Mouse (Mus musculus) regulatory T cell (primary cell): ENCODE measurements around the gene Nrde2.

ENCODE experiments used
- in situ Hi-C: fragments of 300-600 bp; cut with MboI, MseI; formaldehyde crosslinking; loops from one replicate; pipeline ENCODE4 v1.15.1; 2025; ENCODE audit warnings: high pct_unique_total_duplicates

Gene Nrde2

DNA sequence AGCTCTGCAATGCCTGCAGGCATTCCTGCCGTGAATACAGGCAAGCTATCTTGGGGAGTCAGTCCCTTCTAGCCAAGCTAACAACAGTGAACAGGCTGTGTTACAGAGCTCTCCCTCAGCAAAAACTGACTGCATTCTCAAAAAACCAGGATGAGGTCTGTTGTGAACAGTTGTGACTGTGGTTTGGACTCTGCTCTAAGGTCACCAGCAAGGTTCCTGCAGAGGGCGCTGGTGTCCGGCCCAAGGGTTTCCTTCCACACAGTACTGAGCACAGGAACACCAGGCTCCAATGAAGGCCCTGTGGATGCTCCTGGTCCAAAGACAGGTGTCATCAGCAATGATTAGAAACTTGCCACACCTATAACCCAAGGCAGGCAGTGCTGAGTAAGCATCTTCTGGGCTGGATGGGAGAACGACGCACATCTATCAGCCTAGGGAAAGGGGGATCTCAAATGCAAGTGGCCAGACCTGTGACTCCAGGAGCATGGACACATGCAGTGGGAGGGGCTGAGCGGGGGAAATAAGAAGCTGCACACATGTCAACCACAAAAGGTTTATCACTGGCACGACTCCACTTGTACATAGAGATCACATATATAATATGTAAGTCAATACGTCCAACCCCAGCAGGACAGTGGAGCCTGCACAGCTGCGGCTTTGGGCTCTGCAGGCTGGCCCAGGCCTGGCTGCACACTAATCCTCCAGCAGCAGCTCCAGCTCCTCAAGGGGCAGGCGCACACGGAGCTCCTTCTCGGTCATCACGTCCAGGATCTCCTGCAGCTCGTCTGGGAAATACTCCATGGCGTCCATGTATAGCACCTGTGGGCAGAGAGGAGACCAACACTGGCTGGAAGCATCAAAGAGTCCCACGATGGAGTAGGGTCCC lies 34.3 kb downstream of the Nrde2 start:
- in situ Hi-C loops, result no loop called here

DNA sequence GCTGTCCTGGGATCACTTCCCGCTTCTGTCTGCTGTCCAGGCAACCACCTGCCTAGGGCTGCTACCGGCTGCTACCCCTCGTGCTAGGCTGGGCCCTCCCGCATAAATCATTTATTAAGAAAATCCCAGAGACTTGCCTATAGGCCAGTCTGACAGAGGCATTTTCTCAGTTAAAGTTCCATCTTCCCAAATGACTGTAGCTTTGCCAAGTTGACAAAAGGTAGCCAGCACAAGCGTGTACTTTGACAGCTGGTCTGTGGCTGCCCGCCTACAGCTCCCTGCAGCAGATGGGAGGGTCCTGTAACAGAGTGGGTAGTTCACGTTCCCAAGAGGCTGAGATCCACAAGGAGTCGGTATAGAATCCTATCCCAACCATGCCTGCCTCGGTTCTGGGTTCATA lies 36.0 kb downstream of the Nrde2 start:
- in situ Hi-C loops, result no loop called here

DNA sequence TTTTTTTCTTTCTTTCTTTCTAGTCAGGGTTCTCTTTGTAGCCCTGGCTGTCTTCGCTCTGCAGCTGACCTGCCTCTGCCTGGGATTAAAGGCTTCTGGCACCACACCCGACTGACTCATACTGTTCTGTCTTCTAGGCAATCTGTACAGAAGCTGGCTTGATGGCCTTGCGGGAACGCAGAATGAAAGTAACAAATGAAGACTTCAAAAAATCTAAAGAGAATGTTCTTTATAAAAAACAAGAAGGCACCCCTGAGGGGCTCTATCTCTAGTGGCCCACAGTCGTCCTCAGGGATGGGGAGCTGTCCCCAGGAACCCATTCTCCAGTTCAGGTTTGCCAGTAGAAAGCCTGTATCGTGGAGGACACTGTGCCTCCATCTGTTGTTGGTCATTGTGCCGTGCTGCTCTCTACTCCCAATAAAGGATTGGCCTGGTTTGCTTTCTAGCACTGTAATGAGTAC lies 36.5 kb downstream of the Nrde2 start:
- in situ Hi-C loops, result no loop called here

DNA sequence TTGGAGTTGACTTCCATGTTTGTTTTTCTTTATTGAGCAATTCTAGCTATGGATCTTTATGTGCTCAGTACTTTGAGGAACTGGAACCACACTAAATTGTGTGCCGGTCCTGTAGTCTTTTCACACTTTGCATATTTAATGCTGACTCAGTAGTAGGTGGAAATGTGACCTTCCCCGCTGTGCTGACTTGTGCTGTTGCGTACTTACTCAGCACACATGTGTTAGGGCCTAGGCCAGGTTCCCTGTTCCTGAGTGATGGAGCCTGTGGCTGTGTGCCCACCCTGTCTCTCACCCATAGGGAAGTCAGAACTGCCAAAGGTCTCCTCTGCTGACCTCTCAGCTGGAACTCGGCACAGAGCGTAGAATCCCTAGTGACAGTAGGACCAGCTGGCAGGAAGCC lies 43.5 kb downstream of the Nrde2 start:
- in situ Hi-C loops, result no loop called here

DNA sequence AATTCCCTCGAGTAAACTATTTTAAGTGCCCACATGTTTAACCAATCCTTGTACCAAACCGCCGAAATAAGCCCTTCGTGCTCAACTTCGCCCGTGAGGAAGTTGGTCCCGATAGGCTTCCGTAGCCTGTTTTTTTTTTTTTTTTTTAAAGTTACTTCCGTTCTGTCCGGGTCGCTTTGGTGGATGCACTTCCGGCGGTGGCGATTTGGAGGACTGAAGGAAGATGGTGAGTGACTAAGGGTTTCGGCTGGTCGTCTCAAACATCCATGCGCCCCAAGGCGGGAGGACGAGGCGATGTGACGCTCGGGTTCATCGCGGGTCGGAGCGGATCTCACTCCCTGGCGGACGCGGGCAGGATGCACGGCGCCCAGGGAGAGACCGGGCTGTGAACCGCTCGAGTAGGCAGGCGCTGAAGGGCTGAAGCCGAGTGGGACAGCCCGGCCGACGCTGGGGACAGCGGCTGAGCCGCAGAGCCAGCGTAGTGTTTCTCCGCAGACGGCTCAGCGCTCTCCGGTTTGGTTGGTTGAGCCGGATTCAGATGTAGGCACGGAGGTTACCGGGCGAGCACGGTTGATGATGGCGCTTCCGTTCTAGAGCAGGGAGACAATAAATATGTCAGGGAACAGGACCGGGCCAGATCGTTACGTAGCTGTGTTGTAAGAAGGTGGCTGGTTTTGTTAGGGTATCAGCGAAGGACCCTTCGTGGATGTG lies 49.3 kb downstream of the Nrde2 start, which contains the start of gene Psmc1:
Gene Psmc1, plus strand, starts transcription at position 169 of the 711 bp plus-strand sequence.
- in situ Hi-C loops, result loop anchor here (10.0 kb wide), 1 partner anchor 1025 kb away; no protein-coding TSS in a partner anchor

DNA sequence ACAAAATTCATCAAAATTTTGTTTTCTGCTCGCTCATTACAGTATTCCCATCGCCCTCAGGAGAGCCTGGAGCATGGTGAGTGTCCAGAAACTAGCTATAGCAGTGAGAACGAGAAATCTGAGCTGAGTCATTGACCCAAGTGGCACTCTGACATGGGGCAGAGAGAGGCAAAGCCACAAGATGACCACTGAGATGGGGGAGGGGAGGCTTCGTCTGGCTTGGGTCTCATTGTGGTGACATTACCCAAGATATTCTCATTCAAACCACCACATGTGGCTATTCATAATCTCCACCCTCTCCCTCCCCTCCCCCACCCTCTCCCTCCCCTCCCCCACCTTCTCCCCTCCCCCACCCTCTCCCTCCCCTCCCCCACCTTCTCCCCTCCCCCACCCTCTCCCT lies 52.0 kb downstream of the Nrde2 start:
- in situ Hi-C loops, result loop anchor here (10.0 kb wide), 1 partner anchor 1023 kb away; no protein-coding TSS in a partner anchor

DNA sequence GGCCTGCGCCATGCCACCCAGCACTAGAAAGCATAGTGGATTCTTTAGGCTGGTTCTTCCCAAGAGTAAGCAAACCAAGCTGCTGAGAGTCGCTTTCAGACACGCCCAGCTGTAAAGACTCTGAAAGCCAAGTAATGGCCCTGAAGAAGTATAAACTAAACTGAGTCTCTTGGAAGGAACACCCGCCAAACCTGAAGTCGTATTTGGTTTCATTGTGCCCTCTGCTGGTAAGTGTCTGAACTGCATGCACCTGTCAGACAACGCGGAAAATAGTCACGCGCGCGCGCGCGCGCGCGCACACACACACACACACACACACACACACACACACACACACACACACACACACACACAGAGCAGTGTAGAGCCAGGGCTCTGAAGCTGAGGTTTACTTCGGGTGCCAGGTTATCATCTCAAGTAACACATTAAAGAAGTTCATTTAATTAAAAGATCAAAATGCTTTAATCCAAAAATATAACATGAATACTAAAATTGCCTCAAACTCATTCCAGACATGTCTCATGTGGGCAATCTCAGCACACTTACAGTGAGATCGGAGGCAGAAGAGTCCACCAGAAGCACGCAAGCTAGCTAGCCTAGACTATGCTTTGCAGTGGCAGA lies 53.1 kb downstream of the Nrde2 start:
- in situ Hi-C loops, result loop anchor here (10.0 kb wide), 1 partner anchor 1022 kb away; no protein-coding TSS in a partner anchor

DNA sequence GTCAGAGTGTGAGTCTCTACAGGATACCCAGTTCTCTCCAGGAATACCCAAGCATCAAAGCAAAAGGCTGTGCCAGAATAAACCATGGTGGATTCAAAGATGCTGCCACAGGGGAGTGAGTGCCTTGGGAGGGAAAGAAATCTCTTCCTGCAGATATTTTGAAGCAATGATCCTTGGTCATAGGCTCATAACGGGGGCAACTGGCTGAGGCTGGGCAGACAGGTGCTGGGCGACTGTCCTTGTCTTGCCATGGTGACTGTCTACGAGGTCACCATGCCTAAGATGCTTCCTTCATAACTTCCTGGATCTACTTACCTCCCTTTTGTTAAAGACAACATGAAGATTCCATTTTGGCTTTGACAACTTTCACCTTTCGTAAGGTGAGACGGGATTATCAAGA lies 54.9 kb downstream of the Nrde2 start:
- in situ Hi-C loops, result loop anchor here (10.0 kb wide), 1 partner anchor 1020 kb away; no protein-coding TSS in a partner anchor

DNA sequence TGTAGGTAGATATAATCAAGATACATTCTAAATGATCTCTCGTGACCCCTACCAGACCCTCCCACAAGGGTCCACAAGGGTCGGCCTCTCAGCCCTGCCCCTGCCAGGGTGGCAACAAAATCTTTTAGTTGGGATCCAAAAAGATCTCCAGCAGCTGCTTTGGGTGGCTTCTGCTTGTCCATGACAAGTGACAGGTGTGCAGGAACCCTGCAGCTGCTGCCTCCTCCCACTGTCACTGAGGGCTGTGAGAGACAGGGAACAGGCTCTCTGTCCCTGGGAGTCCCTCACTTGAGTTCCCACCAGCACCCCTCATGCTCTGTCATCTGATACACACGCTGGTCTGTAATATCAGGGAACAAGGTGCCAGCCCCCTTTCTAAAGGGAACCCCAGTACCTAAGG lies 57.8 kb downstream of the Nrde2 start:
- in situ Hi-C loops, result loop anchor here (10.0 kb wide), 1 partner anchor 1017 kb away; no protein-coding TSS in a partner anchor

DNA sequence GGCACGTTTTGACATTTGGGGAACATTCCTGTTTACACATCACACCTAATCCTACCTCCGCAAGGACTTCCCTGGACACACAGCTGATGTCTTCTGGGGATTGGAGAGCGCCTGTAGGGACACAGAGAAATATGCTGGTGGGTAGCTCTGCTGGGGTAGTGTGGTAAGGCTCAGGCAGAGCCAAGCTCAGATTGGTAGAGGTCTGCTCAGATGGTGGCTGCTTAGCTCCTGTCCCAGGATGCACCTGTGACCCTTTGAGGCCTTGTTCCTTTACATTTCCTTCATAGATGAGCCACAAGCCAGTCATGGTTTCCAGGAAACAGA lies 58.8 kb downstream of the Nrde2 start:
- in situ Hi-C loops, result loop anchor here (10.0 kb wide), 1 partner anchor 1016 kb away; no protein-coding TSS in a partner anchor

DNA sequence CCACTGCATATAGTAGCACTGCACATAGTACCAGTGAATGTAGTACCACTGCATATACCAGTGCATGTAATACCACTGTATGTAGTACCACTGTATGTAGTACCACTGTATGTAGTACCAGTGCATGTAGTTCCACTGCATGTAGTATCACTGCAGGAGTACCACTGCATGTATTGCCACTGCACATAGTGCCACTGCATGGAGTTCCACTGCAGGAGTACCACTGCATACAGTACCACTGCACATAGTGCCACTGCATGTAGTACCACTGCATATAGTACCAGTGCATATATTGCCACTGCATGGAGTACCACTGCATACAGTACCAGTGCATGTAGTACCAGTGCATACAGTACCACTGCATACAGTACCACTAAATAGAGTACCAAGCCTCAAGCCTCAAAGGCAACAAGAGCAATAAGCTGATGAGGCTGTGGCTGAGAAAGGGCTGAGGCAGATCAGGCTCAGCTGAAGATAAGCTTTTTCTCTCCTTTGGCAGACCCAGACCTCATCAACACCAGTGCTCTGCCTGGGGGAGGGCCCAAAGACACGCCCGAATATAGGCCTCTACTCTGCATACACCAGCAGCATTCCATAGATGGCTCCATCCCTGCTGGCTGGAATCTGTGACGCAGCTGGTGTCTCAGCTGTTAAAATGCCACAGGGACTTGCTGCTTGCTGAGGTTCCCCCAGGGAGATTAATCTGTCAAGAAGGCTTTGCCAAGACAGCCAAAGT lies 59.3 kb downstream of the Nrde2 start:
- in situ Hi-C loops, result loop anchor here (10.0 kb wide), 1 partner anchor 1015 kb away; no protein-coding TSS in a partner anchor

DNA sequence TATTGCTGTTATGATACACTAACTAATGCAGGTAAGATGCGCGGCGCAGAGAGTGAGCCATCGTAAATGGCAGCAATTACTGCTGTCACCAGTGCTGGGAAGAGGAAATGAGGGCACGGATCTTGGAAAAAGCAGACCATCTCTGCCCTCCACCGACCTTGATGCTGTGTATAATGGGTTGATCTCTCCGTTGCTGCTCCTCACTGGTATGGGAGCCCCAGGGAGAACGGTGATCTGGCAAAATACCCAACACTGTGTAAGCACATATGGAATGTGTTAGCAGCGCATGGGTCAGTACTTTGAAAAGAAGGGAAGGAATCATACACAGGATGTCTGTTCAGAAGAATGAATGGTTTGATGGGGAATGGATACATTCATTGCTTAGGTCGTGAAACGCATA lies 66.4 kb downstream of the Nrde2 start:
- in situ Hi-C loops, result no loop called here

DNA sequence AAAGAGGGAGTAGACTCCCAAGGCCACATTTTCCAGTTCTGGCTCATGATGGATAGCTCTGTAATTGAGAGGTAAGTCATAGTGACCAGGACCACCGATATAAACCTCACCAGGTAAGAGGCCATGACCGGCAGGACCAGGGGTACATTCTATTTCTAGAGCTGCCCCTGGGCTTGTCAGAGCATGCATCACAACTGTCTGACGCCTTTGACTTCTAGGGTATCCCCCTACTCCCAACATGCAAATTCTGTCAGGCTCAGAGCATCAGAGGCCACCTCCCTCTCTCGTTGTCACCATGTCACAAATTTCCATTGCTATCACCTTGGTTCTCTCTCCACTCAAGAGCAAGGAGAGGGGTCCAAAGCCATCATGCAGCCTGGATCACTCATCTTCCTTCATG lies 68.7 kb downstream of the Nrde2 start:
- in situ Hi-C loops, result no loop called here

DNA sequence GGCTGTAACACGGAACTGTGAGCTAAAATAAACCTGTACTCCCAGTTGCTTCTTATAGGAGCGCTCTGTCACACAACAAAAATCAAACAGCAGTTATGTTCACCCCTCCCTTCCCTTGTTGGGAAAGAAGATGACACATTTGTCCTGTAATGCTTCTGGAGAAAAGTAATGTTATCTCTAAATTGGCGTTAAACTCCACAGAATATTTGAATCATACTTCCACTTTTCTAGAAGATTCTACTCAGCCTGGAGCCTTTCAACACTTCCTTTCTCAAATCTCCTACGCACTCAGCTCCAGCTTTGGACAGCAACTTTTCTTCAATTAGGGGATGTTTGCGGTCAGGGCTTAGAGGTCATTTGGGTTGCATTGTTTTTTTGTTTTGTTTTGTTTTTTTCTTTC lies 70.2 kb downstream of the Nrde2 start:
- in situ Hi-C loops, result no loop called here

DNA sequence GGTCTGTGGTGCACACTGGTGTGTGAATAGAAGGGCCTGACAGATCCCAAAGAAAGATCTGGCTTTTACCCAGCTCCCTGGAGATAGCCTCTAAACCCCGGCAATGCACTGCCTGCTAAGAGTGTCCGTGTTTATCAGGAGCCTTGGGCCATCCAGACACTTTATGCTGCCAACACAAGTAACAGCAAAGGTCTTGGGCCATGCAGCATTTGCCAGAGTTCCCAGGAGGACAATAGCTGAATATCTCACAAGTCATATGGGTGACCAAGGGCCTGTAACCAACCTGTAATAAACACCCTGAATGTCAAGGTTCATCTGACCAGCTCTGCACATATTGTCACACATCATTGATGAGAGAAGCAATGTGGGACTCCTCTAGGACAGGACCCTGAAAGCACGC lies 71.4 kb downstream of the Nrde2 start:
- in situ Hi-C loops, result no loop called here

DNA sequence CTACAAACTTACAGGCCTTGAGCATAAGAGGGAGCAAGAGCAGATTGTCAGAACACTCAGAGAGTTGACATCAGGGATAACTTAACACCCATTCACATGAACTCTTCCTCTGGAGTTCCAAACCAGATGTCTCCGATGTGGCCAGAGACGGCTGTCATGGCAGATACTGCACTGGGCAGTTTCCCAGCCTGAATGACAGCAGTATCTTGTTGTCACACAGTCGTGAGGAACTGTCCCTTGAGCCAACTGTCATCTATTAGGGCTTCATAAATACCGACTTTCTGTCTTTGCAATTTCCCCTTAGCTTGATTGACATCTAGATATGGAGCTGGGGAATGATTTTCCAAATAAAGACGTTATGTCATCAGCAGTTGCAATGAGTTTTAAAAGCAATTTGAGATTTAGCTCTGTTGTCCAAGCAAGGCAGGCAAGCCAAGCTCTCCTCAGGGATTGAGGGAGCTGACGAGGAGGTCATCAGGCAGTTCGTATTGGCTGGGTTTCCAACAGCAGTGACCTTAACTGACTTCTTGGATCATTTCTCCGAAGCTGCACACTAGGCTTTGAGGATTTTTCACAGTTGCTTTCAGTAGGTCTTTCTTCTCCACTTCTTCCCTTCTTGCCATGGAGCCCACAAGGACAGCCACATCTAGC lies 79.7 kb downstream of the Nrde2 start:
- in situ Hi-C loops, result no loop called here

DNA sequence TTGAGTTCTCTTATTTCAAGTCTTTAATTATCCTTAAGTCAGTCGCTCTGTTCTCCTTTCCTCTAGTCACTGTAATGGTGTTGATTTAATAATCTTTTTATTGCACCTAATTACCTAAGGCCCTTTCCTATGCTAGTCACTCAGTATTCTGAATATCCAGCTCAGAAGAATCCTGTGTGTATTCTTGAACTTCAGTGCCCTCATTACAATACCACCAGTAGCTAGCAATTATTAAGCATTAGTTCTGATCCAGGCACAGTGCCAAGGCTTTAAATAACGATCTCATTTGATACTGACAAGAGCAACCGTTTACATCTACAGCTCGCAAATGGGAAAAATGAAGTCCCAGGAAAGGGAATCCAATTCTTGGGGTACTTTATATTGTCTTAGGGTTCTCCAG lies 83.7 kb downstream of the Nrde2 start:
- in situ Hi-C loops, result no loop called here
